Mouse (Mus musculus) brain, embryonic 14.5 days (tissue): ENCODE measurements around the gene Rsph9.

Experiments
- CTCF ChIP-seq: fragments of 200-500 bp; IDR thresholded peaks from 2 replicates; pipeline ENCODE4 v1.5.1; 2012; ENCODE audit warnings: inconsistent platforms, mild to moderate bottlenecking, moderate library complexity, borderline replicate concordance; ENCODE audit not compliant: insufficient read depth, insufficient read length; ENCODE audit errors: extremely low read depth
- POLR2A ChIP-seq: fragments of 200-500 bp; IDR thresholded peaks from 2 replicates; pipeline ENCODE4 v1.6.1; 2012; ENCODE audit warnings: mild to moderate bottlenecking, inconsistent platforms, borderline replicate concordance; ENCODE audit not compliant: poor library complexity, insufficient read depth, insufficient read length, severe bottlenecking; ENCODE audit errors: extremely low read depth

DNA sequence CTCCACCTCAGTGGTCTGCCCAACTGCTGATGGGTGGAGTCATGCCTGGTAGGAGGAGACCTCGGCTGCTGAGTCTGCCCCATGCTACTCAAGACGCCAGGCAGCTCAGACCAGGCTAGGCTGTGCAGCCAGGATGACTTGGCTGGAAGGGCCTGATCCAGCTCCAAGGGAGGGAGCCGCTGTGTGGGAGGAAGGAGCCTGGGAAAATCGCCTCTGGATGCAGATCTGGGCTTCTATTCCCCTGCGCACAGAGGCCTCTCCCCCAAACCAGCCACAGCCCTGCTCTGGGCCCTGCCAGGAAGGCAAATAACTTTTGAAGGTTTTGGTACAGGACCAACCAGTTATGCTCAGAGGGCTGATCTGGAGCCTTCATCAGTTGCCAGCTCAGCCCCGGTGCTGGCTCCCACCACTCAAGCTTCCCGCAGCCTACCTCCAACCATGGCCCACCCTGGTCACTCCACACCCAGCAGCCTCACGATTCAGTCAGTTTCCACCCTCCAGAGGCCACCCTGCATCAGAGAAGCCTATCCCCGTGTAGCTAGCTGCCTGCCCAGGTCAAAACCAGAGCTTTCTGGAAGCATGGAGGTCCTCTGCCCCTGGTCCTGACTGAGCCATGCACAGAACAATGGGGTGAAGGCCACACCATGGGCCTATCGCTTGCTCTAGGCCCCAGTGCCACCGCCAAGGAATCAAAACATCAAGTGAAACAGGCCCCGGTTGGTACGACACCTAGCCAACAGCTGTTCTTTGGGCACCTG, 14.1 kb downstream of the Rsph9 start:
- TF ChIP-seq CTCF (no peak), POLR2A (no peak)
